Mouse (Mus musculus) testis, adult 2 months (tissue): ENCODE measurements around the gene Plcb1.

Source experiments
- CTCF ChIP-seq: fragments of 200-500 bp; IDR thresholded peaks from 2 replicates; pipeline ENCODE4 v1.5.1; 2012; ENCODE audit warnings: low read depth, mild to moderate bottlenecking, inconsistent platforms, low read length, moderate library complexity; ENCODE audit not compliant: control insufficient read depth, insufficient read depth, insufficient replicate concordance
- POLR2A ChIP-seq: fragments of 200-500 bp; IDR thresholded peaks from 2 replicates; pipeline ENCODE4 v1.6.1; 2012; ENCODE audit warnings: low read depth, mild to moderate bottlenecking, inconsistent platforms, low read length, moderate library complexity; ENCODE audit not compliant: control insufficient read depth

GRCm38 (mm10) chr2:135381396-135381795 is 595.5 kb downstream of the Plcb1 start:
- TF ChIP-seq CTCF = no peak
- no peak for TF ChIP-seq POLR2A
